Mouse (Mus musculus): Measurements from ENCODE around the gene Ripor1. TPM values are rescaled to one million over a fixed set of nuclear protein-coding genes. Genes with fewer than 3 reads are reported as not detected.
A peak's percentile ranks its signal among the peaks of the same experiment; 100 is the strongest.
"Not testable (repeated sequence)": the region's sequence is repeated elsewhere in the genome, so short reads cannot be mapped to it uniquely, and the experiment has no call there.

Ripor1 gene
- total and polyA plus RNA-seq, 3 experiments: 0.24 to 7.2 (median 1.7) TPM

DNA sequence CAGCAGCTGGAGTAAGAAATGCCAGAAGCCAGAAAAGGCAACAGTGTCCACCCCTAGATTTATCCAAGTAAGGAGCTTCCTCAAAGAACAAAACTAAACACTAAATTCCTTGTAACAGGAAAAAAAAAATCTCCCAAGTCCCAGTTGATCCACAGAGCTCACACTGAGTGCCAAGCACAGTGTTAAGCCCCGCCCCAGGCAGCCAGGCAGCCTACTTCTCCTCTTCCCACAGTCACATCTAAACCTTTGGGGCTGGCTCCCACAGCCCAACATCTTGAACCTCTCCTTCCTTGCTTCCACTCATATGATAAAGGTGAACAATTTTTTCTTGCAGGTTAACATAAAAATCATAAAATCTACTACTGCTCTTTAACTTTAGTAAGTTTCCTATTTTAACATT is 41.2 kb upstream of the Ripor1 start:
- Histone ChIP-seq H3K27ac (ENCODE audit: insufficient read depth, low read depth) (no peak overlapping the region), H3K4me3 (replicated peaks in 1 of 3; ENCODE audit: low read depth in 2 of 3, low read length in 2 of 3, poor library complexity in 1 of 3) (no peak overlapping the region), H3K9ac (ENCODE audit: insufficient read depth, low read depth) (no peak overlapping the region), H3K36me3 (replicated peaks in 1 of 2; ENCODE audit: control insufficient read depth in 1 of 2, insufficient read depth in 1 of 2, low read length in 1 of 2) (peaks cover 8 to 33% of the 10 kb centered on the region in 2 experiments), H3K4me2 (ENCODE audit: insufficient read depth, low read depth, poor library complexity, severe bottlenecking) (no peak overlapping the region), H3K9me3 (replicated peaks; ENCODE audit: low read length) (no peaks in the 10 kb centered on the region), H3K4me1 (ENCODE audit: control insufficient read depth in 1 of 2, insufficient read depth in 2 of 2) (peaks cover 4 to 31% of the 10 kb centered on the region in 2 experiments; a peak in 3 of 4 replicates), H3K27me3 (replicated peaks) (no peaks in the 10 kb centered on the region), H3K79me2 (replicated peaks; ENCODE audit: control insufficient read depth, extremely low read depth, insufficient read depth, poor library complexity, severe bottlenecking) (no peaks in the 10 kb centered on the region)
- DNase-seq (ENCODE audit: extremely low read depth): no peak
- in situ Hi-C loops (cut with MboI; ENCODE audit: low pct_ligation_motif_present, low pct_unique_long_range_greater_than_20kb, low sequenced_read_pairs) (loop anchor here (5.0 kb wide), 1 partner anchor 37 kb away; no protein-coding TSS in a partner anchor), dilution Hi-C loops (cut with MboI; ENCODE audit: extremely low pct_ligation_motif_present, extremely low pct_unique_long_range_greater_than_20kb, low sequenced_read_pairs) (no loop called here)
- TF ChIP-seq USF1 (IDR thresholded peaks at IDR 0.05; ENCODE audit: low read depth, low read length): no peak
- TF ChIP-seq MEF2A (IDR thresholded peaks at IDR 0.05; ENCODE audit: borderline replicate concordance, low read depth, low read length): no peak
- TF ChIP-seq ETS1 (conservative IDR thresholded peaks at IDR 0.05; ENCODE audit: low read depth, low read length): no peak
- TF ChIP-seq ZNF384 (IDR thresholded peaks at IDR 0.05; ENCODE audit: low read depth, low read length): no peak
- no peak for TF ChIP-seq CHD1 (IDR thresholded peaks at IDR 0.05; ENCODE audit: low read depth, low read length)
- no peak for TF ChIP-seq HCFC1 (IDR thresholded peaks at IDR 0.05; ENCODE audit: low read depth, low read length)
- TF ChIP-seq JUND (conservative IDR thresholded peaks at IDR 0.05; ENCODE audit: low read depth, low read length): no peak
- TF ChIP-seq BHLHE40 (IDR thresholded peaks at IDR 0.05; ENCODE audit: low read depth, low read length): no peak
- TF ChIP-seq TCF12 (IDR thresholded peaks at IDR 0.05; ENCODE audit: low read depth, low read length): no peak
- TF ChIP-seq MXI1 (IDR thresholded peaks at IDR 0.05; ENCODE audit: low read depth, low read length): no peak
- TF ChIP-seq MYC (IDR thresholded peaks at IDR 0.05; ENCODE audit: low read depth, low read length): no peak
- no peak for TF ChIP-seq TBP (conservative IDR thresholded peaks at IDR 0.05; ENCODE audit: low read depth, low read length)
- TF ChIP-seq POLR2A (IDR thresholded peaks at IDR 0.05; ENCODE audit: low read depth, low read length): no peak
- no peak for TF ChIP-seq CHD2 (IDR thresholded peaks at IDR 0.05; ENCODE audit: low read length)
- no peak for TF ChIP-seq NRF1 (IDR thresholded peaks at IDR 0.05; ENCODE audit: low read depth, low read length)
- TF ChIP-seq RAD21 (IDR thresholded peaks at IDR 0.05; ENCODE audit: low read depth, low read length): no peak
- no peak for TF ChIP-seq JUN (IDR thresholded peaks at IDR 0.05; ENCODE audit: insufficient read depth, low read depth, low read length)
- no peak for TF ChIP-seq GABPA (IDR thresholded peaks at IDR 0.05; ENCODE audit: insufficient replicate concordance, low read depth, low read length)
- no peak for TF ChIP-seq SIN3A (IDR thresholded peaks at IDR 0.05; ENCODE audit: low read length)
- TF ChIP-seq CTCF (conservative IDR thresholded peaks at IDR 0.05 in 1 of 2, IDR thresholded peaks at IDR 0.05 in 1 of 2; ENCODE audit: low read depth in 2 of 2, low read length in 2 of 2): no peak

DNA sequence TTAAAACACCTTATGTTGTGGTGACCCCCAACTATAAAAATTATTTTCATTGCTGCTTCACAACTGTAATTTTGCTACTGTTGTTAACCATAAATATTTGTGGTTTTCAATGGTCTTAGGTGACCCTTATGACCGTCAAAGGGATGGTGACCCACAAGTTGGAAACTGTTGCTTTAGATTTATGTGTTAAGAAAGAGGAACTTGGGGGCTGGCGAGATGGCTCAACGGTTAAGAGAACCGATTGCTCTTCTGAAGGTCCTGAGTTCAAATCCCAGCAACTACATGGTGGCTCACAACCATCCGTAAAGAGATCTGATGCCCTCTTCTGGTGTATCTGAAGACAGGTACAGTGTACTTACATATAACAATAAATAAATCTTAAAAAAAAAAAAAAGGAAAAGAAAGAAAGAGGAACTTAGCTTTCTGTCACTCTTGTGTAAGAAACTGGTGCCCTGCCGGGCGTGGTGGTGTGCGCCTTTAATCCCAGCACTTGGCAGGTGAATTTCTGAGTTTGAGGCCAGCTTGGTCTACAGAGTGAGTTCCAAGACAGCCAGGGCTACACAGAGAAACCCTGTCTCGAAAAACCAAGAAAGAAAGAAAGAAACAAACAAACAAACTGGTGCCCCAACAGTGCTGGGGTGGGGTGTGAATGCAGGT is 40.4 kb upstream of the Ripor1 start:
- H3K27ac ChIP-seq (ENCODE audit: insufficient read depth, low read depth); dilution Hi-C loops (cut with MboI; ENCODE audit: extremely low pct_ligation_motif_present, extremely low pct_unique_long_range_greater_than_20kb, low sequenced_read_pairs); H3K27me3 ChIP-seq (replicated peaks); DNase-seq (ENCODE audit: extremely low read depth); H3K9me3 ChIP-seq (replicated peaks; ENCODE audit: low read length); H3K79me2 ChIP-seq (replicated peaks; ENCODE audit: control insufficient read depth, extremely low read depth, insufficient read depth, poor library complexity, severe bottlenecking): not testable (repeated sequence)
- peak overlapping the region; percentile 93 for H3K9ac ChIP-seq (ENCODE audit: insufficient read depth, low read depth)
- in situ Hi-C loops (cut with MboI; ENCODE audit: low pct_ligation_motif_present, low pct_unique_long_range_greater_than_20kb, low sequenced_read_pairs): loop anchor here (5.0 kb wide), 1 partner anchor 37 kb away; no protein-coding TSS in a partner anchor
- peaks cover 3 to 27% of the 10 kb centered on the region in 2 experiments for H3K36me3 ChIP-seq (replicated peaks in 1 of 2; ENCODE audit: control insufficient read depth in 1 of 2, insufficient read depth in 1 of 2, low read length in 1 of 2)
- peak overlapping the region; percentile 88 for H3K4me2 ChIP-seq (ENCODE audit: insufficient read depth, low read depth, poor library complexity, severe bottlenecking)
- peaks cover 4 to 31% of the 10 kb centered on the region in 2 experiments; a peak in 3 of 4 replicates for H3K4me1 ChIP-seq (ENCODE audit: control insufficient read depth in 1 of 2, insufficient read depth in 2 of 2)
- peak overlapping the region; percentile 84 to 99 (median 90) for H3K4me3 ChIP-seq (replicated peaks in 1 of 3; ENCODE audit: low read depth in 2 of 3, low read length in 2 of 3, poor library complexity in 1 of 3)

Measured in CH12.LX (cell line).